Mouse (Mus musculus): ENCODE measurements around the gene Kpna3. TPM values are rescaled to one million over a fixed set of nuclear protein-coding genes. Genes with fewer than 3 reads are reported as not detected.

The Kpna3 gene
- polyA plus RNA-seq (2015; fragmentation: Nextera tagmentation; extraction: Ambion mirVana) = 44.9 and 45.9 TPM in 2 replicates

- H3K4me2 ChIP-seq (ENCODE audit: low read depth, low read length) = peak within 1 kb of the TSS; percentile 80
- no peaks in the 10 kb centered on the region for H3K36me3 ChIP-seq (ENCODE audit: control insufficient read depth, insufficient read depth, low read length)
- H3K9me3 ChIP-seq (replicated peaks; ENCODE audit: control insufficient read depth, low read length) = no peaks in the 10 kb centered on the region
- H3K4me1 ChIP-seq (ENCODE audit: control insufficient read depth, insufficient read depth, low read length) = peaks cover 13% of the 10 kb centered on the region
- H3K27ac ChIP-seq (ENCODE audit: low read length) = peak within 1 kb of the TSS; percentile 97
- no peaks in the 10 kb centered on the region for H3K27me3 ChIP-seq (ENCODE audit: control insufficient read depth, insufficient read depth, low read length)
- ATAC-seq (ENCODE audit: insufficient read depth, low FRiP score) = peak; percentile 98
- peak within 1 kb of the TSS; percentile 73 for H3K4me3 ChIP-seq (replicated peaks; ENCODE audit: low read length)
- WGBS = under 1% methylated on average over 82 of the region's 85 CpGs
- peak within 1 kb of the TSS; percentile 94 for H3K9ac ChIP-seq (ENCODE audit: low read length)
Measured at GRCm38 (mm10) chr14:61439661-61440559, at the start of gene Kpna3. Kpna3 (minus strand) TSS chr14:61439874.

GRCm38 (mm10) chr14:61460365-61460764, 20.7 kb upstream of the Kpna3 start:
- Histone ChIP-seq H3K27ac (ENCODE audit: low read length) (no peak overlapping the region), H3K9me3 (replicated peaks; ENCODE audit: control insufficient read depth, low read length) (no peaks in the 10 kb centered on the region), H3K4me1 (ENCODE audit: control insufficient read depth, insufficient read depth, low read length) (no peaks in the 10 kb centered on the region), H3K4me3 (replicated peaks; ENCODE audit: low read length) (no peak overlapping the region), H3K27me3 (ENCODE audit: control insufficient read depth, insufficient read depth, low read length) (no peaks in the 10 kb centered on the region), H3K9ac (ENCODE audit: low read length) (no peak overlapping the region), H3K4me2 (ENCODE audit: low read depth, low read length) (no peak overlapping the region), H3K36me3 (ENCODE audit: control insufficient read depth, insufficient read depth, low read length) (no peaks in the 10 kb centered on the region)
- ATAC-seq (ENCODE audit: insufficient read depth, low FRiP score) = no peak
- WGBS = 69% methylated on average over 2 of the region's 2 CpGs

- 43% methylated on average over 6 of the region's 6 CpGs for WGBS
Measured at GRCm38 (mm10) chr14:61457468-61457867, 17.8 kb upstream of the Kpna3 start.

GRCm38 (mm10) chr14:61455571-61455970, 15.9 kb upstream of the Kpna3 start:
- WGBS = 75% methylated on average over 3 of the region's 3 CpGs
- no peak overlapping the region for H3K4me3 ChIP-seq (replicated peaks; ENCODE audit: low read length)

More at GRCm38 (mm10) chr14:61457468-61457867, 17.8 kb upstream of the Kpna3 start:
- Histone ChIP-seq H3K4me2 (ENCODE audit: low read depth, low read length) (no peak overlapping the region), H3K27me3 (ENCODE audit: control insufficient read depth, insufficient read depth, low read length) (no peaks in the 10 kb centered on the region), H3K27ac (ENCODE audit: low read length) (no peak overlapping the region), H3K4me1 (ENCODE audit: control insufficient read depth, insufficient read depth, low read length) (no peaks in the 10 kb centered on the region), H3K9me3 (replicated peaks; ENCODE audit: control insufficient read depth, low read length) (no peaks in the 10 kb centered on the region), H3K4me3 (replicated peaks; ENCODE audit: low read length) (no peak overlapping the region), H3K36me3 (ENCODE audit: control insufficient read depth, insufficient read depth, low read length) (no peaks in the 10 kb centered on the region), H3K9ac (ENCODE audit: low read length) (no peak overlapping the region)
- ATAC-seq (ENCODE audit: insufficient read depth, low FRiP score) = 0 out of 2 replicates have a peak, but pooled peaks have one; percentile 60

GRCm38 (mm10) chr14:61453032-61453431, 13.4 kb upstream of the Kpna3 start:
- WGBS = 81% methylated on average over 4 of the region's 4 CpGs
- Histone ChIP-seq H3K4me2 (ENCODE audit: low read depth, low read length) (no peak overlapping the region), H3K27ac (ENCODE audit: low read length) (no peak overlapping the region), H3K9ac (ENCODE audit: low read length) (no peak overlapping the region), H3K36me3 (ENCODE audit: control insufficient read depth, insufficient read depth, low read length) (no peaks in the 10 kb centered on the region), H3K27me3 (ENCODE audit: control insufficient read depth, insufficient read depth, low read length) (no peaks in the 10 kb centered on the region), H3K4me1 (ENCODE audit: control insufficient read depth, insufficient read depth, low read length) (no peaks in the 10 kb centered on the region), H3K4me3 (replicated peaks; ENCODE audit: low read length) (no peak overlapping the region), H3K9me3 (replicated peaks; ENCODE audit: control insufficient read depth, low read length) (no peaks in the 10 kb centered on the region)
- no peak for ATAC-seq (ENCODE audit: insufficient read depth, low FRiP score)

More at GRCm38 (mm10) chr14:61455571-61455970, 15.9 kb upstream of the Kpna3 start:
- Histone ChIP-seq H3K27me3 (ENCODE audit: control insufficient read depth, insufficient read depth, low read length) (no peaks in the 10 kb centered on the region), H3K36me3 (ENCODE audit: control insufficient read depth, insufficient read depth, low read length) (no peaks in the 10 kb centered on the region), H3K27ac (ENCODE audit: low read length) (no peak overlapping the region), H3K4me2 (ENCODE audit: low read depth, low read length) (no peak overlapping the region), H3K9me3 (replicated peaks; ENCODE audit: control insufficient read depth, low read length) (no peaks in the 10 kb centered on the region), H3K4me1 (ENCODE audit: control insufficient read depth, insufficient read depth, low read length) (no peaks in the 10 kb centered on the region), H3K9ac (ENCODE audit: low read length) (no peak overlapping the region)
- no peak for ATAC-seq (ENCODE audit: insufficient read depth, low FRiP score)

DNA sequence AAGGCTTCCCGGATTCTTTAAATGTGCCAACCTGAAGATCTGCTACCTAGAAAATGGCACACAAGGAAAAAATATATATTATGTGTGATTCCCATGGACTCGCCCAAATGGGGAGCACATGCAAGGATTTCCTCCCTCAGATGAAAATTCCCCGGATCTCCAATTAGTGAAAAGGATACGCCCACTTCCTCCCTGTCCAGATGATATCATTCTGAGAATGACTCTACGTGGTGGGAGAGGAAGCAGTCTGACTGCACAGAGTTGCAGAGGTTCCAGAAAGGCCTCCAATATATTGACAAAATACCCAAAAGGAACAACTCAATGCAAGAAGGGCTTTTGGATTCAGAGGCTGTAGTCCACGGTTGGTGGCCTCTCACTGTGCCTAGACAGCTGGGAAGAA, 12.8 kb upstream of the Kpna3 start:
- H3K4me3 ChIP-seq (replicated peaks; ENCODE audit: low read length) = no peak overlapping the region
- ATAC-seq (ENCODE audit: insufficient read depth, low FRiP score) = no peak
- no peak overlapping the region for H3K4me2 ChIP-seq (ENCODE audit: low read depth, low read length)
- H3K27me3 ChIP-seq (ENCODE audit: control insufficient read depth, insufficient read depth, low read length) = no peaks in the 10 kb centered on the region; the same call in 1 of the 2 replicates
- H3K9ac ChIP-seq (ENCODE audit: low read length) = no peak overlapping the region
- no peaks in the 10 kb centered on the region for H3K9me3 ChIP-seq (replicated peaks; ENCODE audit: control insufficient read depth, low read length)
- H3K4me1 ChIP-seq (ENCODE audit: control insufficient read depth, insufficient read depth, low read length) = no peaks in the 10 kb centered on the region
- no peak overlapping the region for H3K27ac ChIP-seq (ENCODE audit: low read length)
- WGBS = 59% methylated on average over 6 of the region's 6 CpGs
- H3K36me3 ChIP-seq (ENCODE audit: control insufficient read depth, insufficient read depth, low read length) = no peaks in the 10 kb centered on the region

DNA sequence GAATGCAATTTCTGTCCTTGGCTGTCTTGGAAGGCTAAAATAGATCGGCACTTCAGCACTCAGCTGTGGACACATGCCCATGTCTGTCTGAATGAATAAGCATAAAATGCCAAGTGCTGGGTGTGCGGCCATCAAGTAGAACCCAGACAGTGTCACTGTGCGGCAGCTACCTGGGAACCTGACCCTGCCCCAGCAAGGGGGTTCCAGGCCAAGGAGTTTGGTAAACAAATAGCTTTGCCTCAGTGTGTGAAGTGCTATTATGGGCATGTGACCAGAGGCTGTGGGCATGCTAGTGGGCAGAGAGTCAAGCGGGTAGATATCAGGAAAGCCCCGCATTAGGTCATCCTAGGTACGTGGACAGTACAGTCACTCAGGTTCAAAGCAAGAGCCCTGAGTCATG, 8.1 kb upstream of the Kpna3 start:
- WGBS = 90% methylated on average over 6 of the region's 6 CpGs
- H3K9me3 ChIP-seq (replicated peaks; ENCODE audit: control insufficient read depth, low read length) = no peaks in the 10 kb centered on the region
- ATAC-seq (ENCODE audit: insufficient read depth, low FRiP score) = no peak

GRCm38 (mm10) chr14:61439141-61439660, 473 bp downstream of the Kpna3 start:
- Histone ChIP-seq H3K9ac (ENCODE audit: low read length) (peak overlapping the region; percentile 94), H3K4me1 (ENCODE audit: control insufficient read depth, insufficient read depth, low read length) (peaks cover 13% of the 10 kb centered on the region), H3K27me3 (ENCODE audit: control insufficient read depth, insufficient read depth, low read length) (no peaks in the 10 kb centered on the region), H3K27ac (ENCODE audit: low read length) (peak overlapping the region; percentile 97), H3K4me3 (replicated peaks; ENCODE audit: low read length) (peak overlapping the region; percentile 73), H3K4me2 (ENCODE audit: low read depth, low read length) (peak overlapping the region; percentile 80), H3K9me3 (replicated peaks; ENCODE audit: control insufficient read depth, low read length) (no peaks in the 10 kb centered on the region), H3K36me3 (ENCODE audit: control insufficient read depth, insufficient read depth, low read length) (no peaks in the 10 kb centered on the region)
- peak; percentile 49 for ATAC-seq (ENCODE audit: insufficient read depth, low FRiP score)
- WGBS = under 1% methylated on average over 61 of the region's 62 CpGs

More for the DNA sequence above, 8.1 kb upstream of the Kpna3 start:
- Histone ChIP-seq H3K4me1 (ENCODE audit: control insufficient read depth, insufficient read depth, low read length) (no peaks in the 10 kb centered on the region), H3K4me2 (ENCODE audit: low read depth, low read length) (no peak overlapping the region), H3K4me3 (replicated peaks; ENCODE audit: low read length) (no peak overlapping the region), H3K27me3 (ENCODE audit: control insufficient read depth, insufficient read depth, low read length) (no peaks in the 10 kb centered on the region; the same call in 1 of the 2 replicates), H3K27ac (ENCODE audit: low read length) (no peak overlapping the region), H3K9ac (ENCODE audit: low read length) (no peak overlapping the region), H3K36me3 (ENCODE audit: control insufficient read depth, insufficient read depth, low read length) (no peaks in the 10 kb centered on the region)
